Mouse (Mus musculus) hindbrain, embryonic 14.5 days (tissue): ENCODE measurements at regions not wholly inside any gene's neighbourhood (a gene's known extent, or its start where the extent isn't known, plus 50 kb on each side); places are given as distances from the start of the nearest gene placed in this dataset.
"Not testable (repeated sequence)": the region's sequence is repeated elsewhere in the genome, so short reads cannot be mapped to it uniquely, and the experiment has no call there.

ENCODE experiments used
- ATAC-seq: fragments of 200-750 bp; cut with Nextera tagmentation; 2 replicates; pipeline ENCODE4 v1.8.0; 2017; ENCODE audit warnings: moderate number of reproducible peaks, mild to moderate bottlenecking, moderate TSS enrichment, moderate library complexity; ENCODE audit not compliant: low FRiP score
- DNase-seq: peaks from one replicate; pipeline ENCODE4 v3.0.0-alpha.2; 2015; ENCODE audit warnings: low spot score
- H3K27ac ChIP-seq: fragments of 300-500 bp; sonication (generic); 2 replicates; pipeline ENCODE4 v1.5.1; 2014; ENCODE audit warnings: mild to moderate bottlenecking, moderate library complexity
- H3K27me3 ChIP-seq: fragments of 300-500 bp; sonication (generic); 2 replicates; pipeline ENCODE4 v1.6.1; 2014; ENCODE audit warnings: mild to moderate bottlenecking, low read length, mixed read lengths; ENCODE audit not compliant: control insufficient read depth, insufficient read depth
- H3K36me3 ChIP-seq: fragments of 300-500 bp; sonication (generic); replicated peaks from 2 replicates; pipeline ENCODE4 v1.6.1; 2014; ENCODE audit not compliant: control insufficient read depth, insufficient read depth
- H3K4me1 ChIP-seq: fragments of 300-500 bp; sonication (generic); replicated peaks from 2 replicates; pipeline ENCODE4 v1.6.1; 2014; ENCODE audit warnings: antibody characterized with exemption, low read length, mixed read lengths; ENCODE audit not compliant: control insufficient read depth, insufficient read depth
- H3K4me2 ChIP-seq: fragments of 300-500 bp; sonication (generic); replicated peaks from 2 replicates; pipeline ENCODE4 v1.6.1; 2014; ENCODE audit warnings: mild to moderate bottlenecking, moderate library complexity
- H3K4me3 ChIP-seq: fragments of 300-500 bp; sonication (generic); replicated peaks from 2 replicates; pipeline ENCODE4 v1.5.1; 2014; ENCODE audit warnings: mild to moderate bottlenecking, low read length
- H3K9ac ChIP-seq: fragments of 300-500 bp; sonication (generic); 2 replicates; pipeline ENCODE4 v1.6.1; 2014
- H3K9me3 ChIP-seq: fragments of 300-500 bp; sonication (generic); 2 replicates; pipeline ENCODE4 v1.6.1; 2016; ENCODE audit warnings: low read length; ENCODE audit not compliant: control insufficient read depth
- WGBS: fragments of 180-500 bp; shearing (Covaris S2); extraction: QIAGEN DNeasy Blood & Tissue Kit; methylation state at CpG from one replicate; pipeline ENCODE4 v1.1.7; 2014; 5-methylcytosine and 5-hydroxymethylcytosine counted together

GRCm38 (mm10) chr2:116526203-116526602 is 352.3 kb upstream of the Tmco5 start:
- DNase-seq, H3K4me3 ChIP-seq, H3K9me3 ChIP-seq, ATAC-seq, H3K27me3 ChIP-seq, H3K27ac ChIP-seq, H3K36me3 ChIP-seq, H3K4me2 ChIP-seq, H3K4me1 ChIP-seq, H3K9ac ChIP-seq: not testable (repeated sequence)
- WGBS: 93% methylated on average over 1 of the region's 3 CpGs

DNA sequence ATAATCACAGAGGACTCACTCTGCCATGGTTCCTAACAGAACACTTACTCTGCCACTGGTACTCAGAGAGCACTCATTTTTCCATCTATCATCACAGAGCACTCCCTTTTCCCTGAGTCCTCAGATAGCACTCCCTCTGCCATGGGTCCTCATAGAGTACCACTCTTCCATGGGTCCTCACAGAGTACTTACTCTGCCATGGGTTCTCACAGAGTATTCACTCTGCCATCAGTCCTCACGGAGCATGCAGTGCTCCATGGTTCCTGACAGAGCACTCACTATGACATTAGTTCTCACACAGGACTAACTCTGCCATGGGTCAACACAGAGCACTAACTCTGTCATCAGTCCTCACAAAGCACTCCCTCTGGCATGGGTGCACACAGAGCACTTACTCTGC is 342.0 kb upstream of the Tmco5 start:
- 87% methylated on average over 1 of the region's 1 CpGs for WGBS

DNA sequence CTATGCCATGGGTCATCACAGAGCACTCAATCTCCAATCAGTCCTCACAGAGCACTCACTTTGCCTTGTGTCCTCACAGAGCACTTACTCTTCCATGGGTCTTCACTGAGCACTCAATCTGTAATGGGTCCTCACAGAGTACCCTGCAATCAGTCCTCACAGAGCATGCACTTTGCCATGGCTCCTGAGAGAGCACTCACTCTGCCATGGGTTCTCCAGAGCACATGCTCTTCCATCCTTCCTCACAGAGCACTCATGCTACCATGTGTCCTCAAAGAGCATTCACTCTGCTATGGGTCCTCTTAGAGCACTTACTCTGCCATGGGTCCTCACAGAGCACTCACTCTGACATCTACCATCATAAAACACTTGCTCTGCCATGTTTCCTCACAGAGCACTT is 319.1 kb upstream of the Tmco5 start:
- 0 out of 2 replicates have a peak, but pooled peaks cover 3% of the 10 kb centered on the region for H3K9me3 ChIP-seq
- no peak for ATAC-seq
- no peaks in the 10 kb centered on the region for H3K36me3 ChIP-seq
- H3K4me2 ChIP-seq: no peak overlapping the region
- H3K4me1 ChIP-seq: no peaks in the 10 kb centered on the region
- no peak overlapping the region for H3K9ac ChIP-seq
- DNase-seq: no peak
- no peaks in the 10 kb centered on the region for H3K27me3 ChIP-seq
- H3K4me3 ChIP-seq: no peak overlapping the region
- H3K27ac ChIP-seq: no peak overlapping the region

More for the DNA sequence above, 342.0 kb upstream of the Tmco5 start:
- H3K27me3 ChIP-seq: no peaks in the 10 kb centered on the region
- no peak overlapping the region for H3K4me3 ChIP-seq
- H3K36me3 ChIP-seq: no peaks in the 10 kb centered on the region
- H3K9me3 ChIP-seq: peaks cover 29% of the 10 kb centered on the region; the same call in 1 of the 2 replicates
- no peaks in the 10 kb centered on the region for H3K4me1 ChIP-seq
- no peak for ATAC-seq
- no peak overlapping the region for H3K9ac ChIP-seq
- no peak overlapping the region for H3K4me2 ChIP-seq
- no peak for DNase-seq
- H3K27ac ChIP-seq: no peak overlapping the region

DNA sequence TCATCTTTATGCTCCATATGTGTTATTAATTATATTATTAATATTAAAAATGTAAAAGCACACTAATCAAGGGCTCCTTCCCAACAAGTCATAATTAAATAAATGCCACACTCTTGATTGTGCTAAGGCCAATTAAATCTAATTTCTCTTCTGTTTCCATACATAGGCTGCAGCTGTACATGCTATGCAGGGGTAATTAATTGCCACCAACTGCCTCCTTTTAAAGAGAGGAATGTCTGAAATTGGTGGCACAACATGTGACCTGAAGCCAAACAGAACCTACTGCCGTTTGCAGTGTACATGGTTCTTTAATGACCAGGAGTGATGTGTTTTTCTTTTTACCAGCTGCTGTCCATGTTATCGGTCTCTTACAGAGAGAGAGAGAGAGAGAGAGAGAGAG is 294.5 kb upstream of the Tmco5 start:
- Histone ChIP-seq H3K4me3 (no peak overlapping the region), H3K4me2 (no peak overlapping the region), H3K36me3 (no peaks in the 10 kb centered on the region), H3K27me3 (no peaks in the 10 kb centered on the region), H3K9ac (no peak overlapping the region), H3K27ac (no peak overlapping the region), H3K9me3 (no peaks in the 10 kb centered on the region), H3K4me1 (no peaks in the 10 kb centered on the region)
- 19% methylated on average over 2 of the region's 2 CpGs for WGBS
- DNase-seq: no peak
- no peak for ATAC-seq

- ATAC-seq: peak; percentile 60; the same call in 1 of the 2 replicates
- Histone ChIP-seq H3K36me3 (no peaks in the 10 kb centered on the region), H3K9me3 (no peaks in the 10 kb centered on the region), H3K4me3 (no peak overlapping the region), H3K4me2 (no peak overlapping the region), H3K4me1 (no peaks in the 10 kb centered on the region), H3K27me3 (no peaks in the 10 kb centered on the region), H3K9ac (no peak overlapping the region), H3K27ac (peak overlapping the region; percentile 38; the same call in 1 of the 2 replicates)
- peak; percentile 36 for DNase-seq
- WGBS: 59% methylated on average over 11 of the region's 11 CpGs
Observed at GRCm38 (mm10) chr2:116586203-116586959, 292.1 kb upstream of the Tmco5 start.

GRCm38 (mm10) chr2:116605869-116606268 is 272.6 kb upstream of the Tmco5 start:
- DNase-seq: no peak
- 46% methylated on average over 5 of the region's 5 CpGs for WGBS
- Histone ChIP-seq H3K4me3 (no peak overlapping the region), H3K9ac (no peak overlapping the region), H3K36me3 (no peaks in the 10 kb centered on the region), H3K4me2 (no peak overlapping the region), H3K9me3 (no peaks in the 10 kb centered on the region), H3K27me3 (no peaks in the 10 kb centered on the region), H3K27ac (no peak overlapping the region), H3K4me1 (no peaks in the 10 kb centered on the region)
- ATAC-seq: no peak

- Histone ChIP-seq H3K4me3 (no peak overlapping the region), H3K9me3 (no peaks in the 10 kb centered on the region), H3K9ac (no peak overlapping the region), H3K27me3 (no peaks in the 10 kb centered on the region), H3K4me2 (no peak overlapping the region), H3K4me1 (no peaks in the 10 kb centered on the region), H3K27ac (no peak overlapping the region), H3K36me3 (no peaks in the 10 kb centered on the region)
- DNase-seq: no peak
- no peak for ATAC-seq
- WGBS: 83% methylated on average over 5 of the region's 5 CpGs
Observed at GRCm38 (mm10) chr2:116639935-116640334, 238.6 kb upstream of the Tmco5 start.

GRCm38 (mm10) chr2:116652106-116652505 is 226.4 kb upstream of the Tmco5 start:
- H3K27ac ChIP-seq: no peak overlapping the region
- no peaks in the 10 kb centered on the region for H3K4me1 ChIP-seq
- no peak for DNase-seq
- H3K36me3 ChIP-seq: no peaks in the 10 kb centered on the region
- H3K27me3 ChIP-seq: no peaks in the 10 kb centered on the region
- ATAC-seq: no peak
- WGBS: 90% methylated on average over 6 of the region's 6 CpGs
- H3K4me2 ChIP-seq: no peak overlapping the region
- no peak overlapping the region for H3K9ac ChIP-seq
- no peaks in the 10 kb centered on the region for H3K9me3 ChIP-seq
- H3K4me3 ChIP-seq: no peak overlapping the region

- no peak overlapping the region for H3K9ac ChIP-seq
- no peak for DNase-seq
- no peaks in the 10 kb centered on the region for H3K36me3 ChIP-seq
- no peak overlapping the region for H3K4me2 ChIP-seq
- 84% methylated on average over 4 of the region's 4 CpGs for WGBS
- no peak for ATAC-seq
- no peak overlapping the region for H3K4me3 ChIP-seq
- H3K4me1 ChIP-seq: no peaks in the 10 kb centered on the region
- H3K27me3 ChIP-seq: no peaks in the 10 kb centered on the region
- no peaks in the 10 kb centered on the region for H3K9me3 ChIP-seq
- no peak overlapping the region for H3K27ac ChIP-seq
Observed at GRCm38 (mm10) chr2:116685756-116686155, 192.7 kb upstream of the Tmco5 start.

DNA sequence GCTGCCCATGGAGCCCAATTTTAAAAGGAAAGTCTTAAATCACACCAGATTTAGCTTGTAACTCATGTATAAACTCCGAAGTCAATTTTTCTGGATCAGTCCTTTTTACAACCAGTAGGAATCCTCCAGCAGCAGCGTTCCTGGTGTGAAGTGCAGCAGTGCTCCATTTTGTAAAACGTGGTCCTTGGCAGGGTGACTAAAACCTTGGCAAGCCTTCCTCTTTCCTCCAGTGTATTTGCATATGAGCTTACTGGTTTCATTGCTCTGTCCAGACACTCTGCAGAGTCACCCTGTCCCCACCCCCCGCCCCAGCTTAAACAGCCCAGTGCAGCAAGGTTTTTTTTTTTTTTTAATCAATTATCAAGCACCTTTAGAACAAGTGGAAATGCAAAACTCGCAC is 180.9 kb upstream of the Tmco5 start:
- WGBS: 59% methylated on average over 5 of the region's 5 CpGs
- Histone ChIP-seq H3K9ac (no peak overlapping the region), H3K4me2 (no peak overlapping the region), H3K36me3 (no peaks in the 10 kb centered on the region), H3K9me3 (no peaks in the 10 kb centered on the region), H3K27me3 (no peaks in the 10 kb centered on the region), H3K4me1 (no peaks in the 10 kb centered on the region), H3K27ac (no peak overlapping the region), H3K4me3 (no peak overlapping the region)
- peak; percentile 55 for DNase-seq
- no peak; the same call in 1 of the 2 replicates for ATAC-seq
